Mouse (Mus musculus): ENCODE measurements around the gene Ostc. TPM values are rescaled to one million over a fixed set of nuclear protein-coding genes. Genes with fewer than 3 reads are reported as not detected.

Gene Ostc
- polyA plus RNA-seq, 1 experiment from 2014 or later = 359 TPM

DNA sequence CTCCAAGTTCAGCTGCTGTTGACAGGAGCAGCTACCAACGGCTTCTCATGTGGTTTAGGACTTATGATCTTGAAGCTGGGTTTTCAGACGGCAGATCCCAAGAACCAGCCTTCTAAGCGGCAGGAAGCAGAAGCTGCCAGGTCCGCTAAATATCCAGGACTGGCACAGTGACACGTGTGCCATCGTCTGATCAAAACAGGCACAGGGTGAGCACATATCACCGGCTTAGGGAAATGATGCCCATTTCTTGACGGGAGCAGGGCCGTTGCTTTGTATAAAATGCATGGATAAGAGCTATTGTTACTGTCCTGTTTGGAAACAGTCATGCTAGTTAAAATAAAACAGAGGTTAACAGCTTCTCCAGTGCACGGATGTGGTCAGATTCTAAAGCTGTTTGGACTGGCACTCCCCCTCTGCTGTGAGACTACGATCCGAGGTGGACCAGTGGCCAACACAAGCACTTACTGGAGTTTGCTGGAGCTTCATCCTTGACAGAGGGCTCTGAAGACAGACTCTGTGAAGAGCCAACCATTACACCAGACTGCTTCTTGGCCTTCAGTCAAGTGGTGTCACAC is 17.6 kb downstream of the Ostc start:
- peak overlapping the region; percentile 32; the same call in 1 of the 2 replicates for H3K4me3 ChIP-seq (replicated peaks; ENCODE audit: low read depth, low read length)
- H3K9ac ChIP-seq (ENCODE audit: low read depth, low read length) = peak overlapping the region; percentile 32; the same call in 1 of the 2 replicates
- H3K9me3 ChIP-seq (replicated peaks; ENCODE audit: low read length) = no peaks in the 10 kb centered on the region
- ATAC-seq (replicated peaks; ENCODE audit: low FRiP score, low read depth) = peak; percentile 35
- H3K27me3 ChIP-seq (ENCODE audit: insufficient read depth, low read length) = no peaks in the 10 kb centered on the region
- WGBS = 23% methylated on average over 12 of the region's 12 CpGs
- no peak for TF ChIP-seq CTCF (IDR thresholded peaks at IDR 0.05; ENCODE audit: low read depth)
- peak overlapping the region; percentile 69 for H3K4me2 ChIP-seq (ENCODE audit: low read length)
- H3K27ac ChIP-seq = peak overlapping the region; percentile 77
- H3K36me3 ChIP-seq (ENCODE audit: insufficient read depth, low read length) = peaks cover 4% of the 10 kb centered on the region; the same call in 1 of the 2 replicates
- H3K4me1 ChIP-seq (replicated peaks; ENCODE audit: insufficient read depth, low read length) = peaks cover 10% of the 10 kb centered on the region; the same call in 1 of the 2 replicates
- DNase-seq (ENCODE audit: low spot score) = no peak

GRCm38 (mm10) chr3:130690834-130691595 is 18.2 kb downstream of the Ostc start:
- TF ChIP-seq CTCF (IDR thresholded peaks at IDR 0.05; ENCODE audit: low read depth) = peak; percentile 71
- Histone ChIP-seq H3K27ac (peak overlapping the region; percentile 77), H3K4me1 (replicated peaks; ENCODE audit: insufficient read depth, low read length) (peaks cover 10% of the 10 kb centered on the region; the same call in 1 of the 2 replicates), H3K36me3 (ENCODE audit: insufficient read depth, low read length) (peaks cover 4% of the 10 kb centered on the region; the same call in 1 of the 2 replicates), H3K27me3 (ENCODE audit: insufficient read depth, low read length) (no peaks in the 10 kb centered on the region), H3K4me3 (replicated peaks; ENCODE audit: low read depth, low read length) (peak overlapping the region; percentile 32), H3K9ac (ENCODE audit: low read depth, low read length) (peak overlapping the region; percentile 32; the same call in 1 of the 2 replicates), H3K4me2 (ENCODE audit: low read length) (peak overlapping the region; percentile 69), H3K9me3 (replicated peaks; ENCODE audit: low read length) (no peaks in the 10 kb centered on the region)
- DNase-seq (ENCODE audit: low spot score) = peak; percentile 75
- 7% methylated on average over 20 of the region's 20 CpGs for WGBS
- peak; percentile 58; the same call in 1 of the 2 replicates for ATAC-seq (replicated peaks; ENCODE audit: low FRiP score, low read depth)

DNA sequence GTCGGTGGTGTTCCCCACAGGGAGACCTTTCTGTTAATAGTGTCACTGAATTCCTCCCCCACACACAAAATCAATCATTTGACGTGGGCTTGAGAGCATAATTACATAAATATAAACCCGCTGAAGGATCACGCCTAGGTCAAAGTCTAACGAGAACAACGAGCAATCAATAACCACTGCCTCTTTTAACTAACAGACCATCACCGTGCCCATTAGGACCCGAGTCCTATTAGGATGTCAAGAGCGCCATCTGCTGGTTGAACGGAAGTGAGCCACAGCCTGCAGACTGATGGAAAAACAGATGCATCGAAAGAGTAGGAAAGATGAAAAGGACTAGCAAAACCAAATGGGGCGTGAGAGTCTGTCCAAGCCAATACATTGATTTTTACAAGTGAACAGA is 19.6 kb downstream of the Ostc start:
- WGBS = 12% methylated on average over 12 of the region's 12 CpGs
- Histone ChIP-seq H3K36me3 (ENCODE audit: insufficient read depth, low read length) (peaks cover under 1% of the 10 kb centered on the region; the same call in 1 of the 2 replicates), H3K27ac (no peak overlapping the region), H3K27me3 (ENCODE audit: insufficient read depth, low read length) (no peaks in the 10 kb centered on the region), H3K4me1 (replicated peaks; ENCODE audit: insufficient read depth, low read length) (peaks cover 10% of the 10 kb centered on the region; the same call in 1 of the 2 replicates), H3K9ac (ENCODE audit: low read depth, low read length) (no peak overlapping the region), H3K9me3 (replicated peaks; ENCODE audit: low read length) (no peaks in the 10 kb centered on the region), H3K4me3 (replicated peaks; ENCODE audit: low read depth, low read length) (no peak overlapping the region), H3K4me2 (ENCODE audit: low read length) (no peak overlapping the region)
- DNase-seq (ENCODE audit: low spot score) (peak; percentile 79), ATAC-seq (replicated peaks; ENCODE audit: low FRiP score, low read depth) (no peak; the same call in 1 of the 2 replicates)
- TF ChIP-seq CTCF (IDR thresholded peaks at IDR 0.05; ENCODE audit: low read depth) = peak; percentile 90

- no peak for ATAC-seq (replicated peaks; ENCODE audit: low FRiP score, low read depth)
- Histone ChIP-seq H3K36me3 (ENCODE audit: insufficient read depth, low read length) (no peaks in the 10 kb centered on the region), H3K27me3 (ENCODE audit: insufficient read depth, low read length) (no peaks in the 10 kb centered on the region), H3K4me2 (ENCODE audit: low read length) (no peak overlapping the region), H3K4me1 (replicated peaks; ENCODE audit: insufficient read depth, low read length) (peaks cover 10% of the 10 kb centered on the region; the same call in 1 of the 2 replicates), H3K27ac (no peak overlapping the region), H3K9me3 (replicated peaks; ENCODE audit: low read length) (no peaks in the 10 kb centered on the region), H3K4me3 (replicated peaks; ENCODE audit: low read depth, low read length) (no peak overlapping the region), H3K9ac (ENCODE audit: low read depth, low read length) (no peak overlapping the region)
- WGBS = 94% methylated on average over 1 of the region's 1 CpGs
- TF ChIP-seq CTCF (IDR thresholded peaks at IDR 0.05; ENCODE audit: low read depth) = no peak
- no peak for DNase-seq (ENCODE audit: low spot score)
These were observed 22.2 kb downstream of the Ostc start for GRCm38 (mm10) chr3:130687051-130687450.

- DNase-seq (ENCODE audit: low spot score) (no peak), ATAC-seq (replicated peaks; ENCODE audit: low FRiP score, low read depth) (no peak)
- H3K9me3 ChIP-seq (replicated peaks; ENCODE audit: low read length) = no peaks in the 10 kb centered on the region
- H3K36me3 ChIP-seq (ENCODE audit: insufficient read depth, low read length) = no peaks in the 10 kb centered on the region
- WGBS = 84% methylated on average over 8 of the region's 8 CpGs
- no peak overlapping the region for H3K4me3 ChIP-seq (replicated peaks; ENCODE audit: low read depth, low read length)
- no peak overlapping the region for H3K27ac ChIP-seq
- no peaks in the 10 kb centered on the region for H3K27me3 ChIP-seq (ENCODE audit: insufficient read depth, low read length)
- H3K4me1 ChIP-seq (replicated peaks; ENCODE audit: insufficient read depth, low read length) = no peaks in the 10 kb centered on the region
- no peak for TF ChIP-seq CTCF (IDR thresholded peaks at IDR 0.05; ENCODE audit: low read depth)
- H3K9ac ChIP-seq (ENCODE audit: low read depth, low read length) = no peak overlapping the region
- H3K4me2 ChIP-seq (ENCODE audit: low read length) = no peak overlapping the region
These were observed 24.3 kb downstream of the Ostc start for GRCm38 (mm10) chr3:130685014-130685366.

DNA sequence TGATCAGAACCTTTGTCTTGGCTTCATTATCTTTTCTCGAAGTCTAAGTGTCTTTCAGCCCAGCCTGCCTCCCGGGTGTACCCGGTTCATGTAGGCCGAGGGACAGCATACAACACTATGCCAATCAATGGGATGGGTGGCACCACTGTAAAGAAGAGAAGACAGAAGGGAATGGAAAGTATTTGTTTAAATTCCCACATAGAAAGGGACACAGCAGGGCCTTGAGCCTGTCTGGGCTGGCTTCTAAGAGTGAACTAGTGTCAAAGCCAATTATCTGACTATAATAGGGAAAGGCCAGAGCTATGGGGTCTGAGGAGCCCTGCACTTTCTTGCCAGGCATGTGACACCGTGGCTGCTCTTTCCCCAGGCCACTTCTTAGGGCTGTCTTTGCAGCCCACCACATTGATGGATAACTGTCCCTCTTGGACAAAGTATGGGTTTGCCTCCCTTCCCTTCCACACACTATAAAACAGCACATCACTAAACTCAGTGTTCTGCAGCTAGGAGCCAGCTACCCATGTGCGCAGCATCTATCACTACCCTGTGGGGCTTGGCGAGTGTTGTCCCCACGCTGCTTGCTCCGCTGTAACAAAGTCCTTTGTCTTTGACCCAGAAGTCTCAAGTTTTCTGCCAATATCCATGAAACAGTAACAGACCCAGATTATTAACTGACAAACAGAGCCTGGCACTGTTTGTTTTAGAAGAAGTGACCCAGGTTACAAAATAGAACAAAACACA is 24.8 kb downstream of the Ostc start:
- DNase-seq (ENCODE audit: low spot score) = no peak

More for the DNA sequence above, 24.8 kb downstream of the Ostc start:
- H3K9me3 ChIP-seq (replicated peaks; ENCODE audit: low read length) = no peaks in the 10 kb centered on the region
- H3K4me3 ChIP-seq (replicated peaks; ENCODE audit: low read depth, low read length) = no peak overlapping the region
- 88% methylated on average over 9 of the region's 9 CpGs for WGBS
- H3K27ac ChIP-seq = peak overlapping the region; percentile 31; the same call in 1 of the 2 replicates
- H3K9ac ChIP-seq (ENCODE audit: low read depth, low read length) = no peak overlapping the region
- H3K27me3 ChIP-seq (ENCODE audit: insufficient read depth, low read length) = no peaks in the 10 kb centered on the region
- H3K36me3 ChIP-seq (ENCODE audit: insufficient read depth, low read length) = no peaks in the 10 kb centered on the region
- no peaks in the 10 kb centered on the region for H3K4me1 ChIP-seq (replicated peaks; ENCODE audit: insufficient read depth, low read length)
- ATAC-seq (replicated peaks; ENCODE audit: low FRiP score, low read depth) = no peak
- H3K4me2 ChIP-seq (ENCODE audit: low read length) = no peak overlapping the region
- TF ChIP-seq CTCF (IDR thresholded peaks at IDR 0.05; ENCODE audit: low read depth) = no peak

Measured in kidney, postnatal 0 days (tissue).